Mouse (Mus musculus) thymus, postnatal 25 days (tissue): ENCODE data around the gene Abi2.
A peak's percentile ranks its signal among the peaks of the same experiment; 100 is the strongest.
"Not testable (repeated sequence)": the region's sequence is repeated elsewhere in the genome, so short reads cannot be mapped to it uniquely, and the experiment has no call there.

Source experiments
- DNase-seq: peaks from one replicate; pipeline ENCODE4 v3.0.0; 2022

Gene Abi2

GRCm38 (mm10) chr1:60409168-60409828, at the start of gene Abi2:
TSS of gene Abi2 (plus strand) at chr1:60409619.
- DNase-seq: peak; percentile 83

DNA sequence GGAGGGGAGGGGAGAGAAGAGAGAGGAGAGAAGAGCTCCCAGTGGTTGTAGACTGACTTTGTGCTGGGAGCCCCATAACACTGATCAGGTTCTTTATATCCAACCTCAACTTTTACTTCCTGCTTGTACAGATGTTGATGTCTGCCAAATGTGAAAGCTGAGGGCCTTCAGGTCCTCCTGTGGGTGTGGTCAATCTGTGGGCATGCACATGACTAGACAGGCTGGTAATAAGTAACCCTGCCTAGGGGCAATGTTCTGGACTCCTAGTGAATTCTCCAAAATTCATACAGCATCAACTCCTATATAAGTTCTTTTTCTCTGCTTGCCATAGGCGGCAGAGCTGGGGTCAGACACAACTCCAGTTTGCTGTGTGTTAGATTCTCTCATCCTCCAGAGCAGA, 47.8 kb upstream of the Abi2 start:
- no peak for DNase-seq

DNA sequence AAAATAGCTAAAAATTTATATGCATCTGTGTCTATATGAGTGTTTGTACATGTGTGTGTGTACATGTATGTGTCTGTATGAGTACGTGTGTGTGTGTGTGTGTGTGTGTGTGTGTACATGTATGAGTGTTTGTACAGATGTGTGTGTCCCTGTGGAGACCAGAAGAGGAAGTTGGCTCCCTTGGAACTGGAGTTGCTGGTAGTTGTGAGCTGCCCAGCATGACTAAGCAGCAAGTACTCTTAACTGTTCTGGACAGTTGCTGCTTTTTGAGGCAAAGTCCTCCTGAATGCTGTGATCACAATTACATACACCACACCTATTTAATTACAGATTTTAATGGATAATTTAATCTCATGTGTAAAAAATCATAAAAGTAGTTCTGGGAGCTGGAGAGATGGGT, 32.9 kb upstream of the Abi2 start:
- no peak for DNase-seq

- no peak for DNase-seq
These were observed 27.5 kb upstream of the Abi2 start for GRCm38 (mm10) chr1:60381910-60382309.

DNA sequence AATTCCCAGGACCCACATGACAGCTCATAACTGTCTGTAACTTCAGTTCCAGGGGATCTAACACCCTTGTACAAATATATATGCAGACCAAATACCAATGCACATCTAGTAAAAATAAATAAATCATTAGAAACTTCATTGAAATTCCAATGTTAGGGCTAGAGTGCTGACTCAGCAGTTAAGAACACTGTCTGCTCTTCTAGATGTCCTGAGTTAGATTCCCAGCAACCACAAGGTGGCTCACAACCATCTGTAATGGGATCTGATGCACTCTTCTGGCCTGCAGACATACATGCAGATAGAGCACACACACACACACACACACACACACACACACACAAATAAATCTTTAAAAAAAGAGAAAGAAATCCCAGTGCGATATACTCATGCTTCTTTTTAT, 4.6 kb upstream of the Abi2 start:
- DNase-seq: peak; percentile 20

- no peak for DNase-seq
These were observed 785 bp upstream of the Abi2 start for GRCm38 (mm10) chr1:60408501-60409167.

- no peak for DNase-seq
These were observed 754 bp downstream of the Abi2 start for GRCm38 (mm10) chr1:60409928-60410817.

DNA sequence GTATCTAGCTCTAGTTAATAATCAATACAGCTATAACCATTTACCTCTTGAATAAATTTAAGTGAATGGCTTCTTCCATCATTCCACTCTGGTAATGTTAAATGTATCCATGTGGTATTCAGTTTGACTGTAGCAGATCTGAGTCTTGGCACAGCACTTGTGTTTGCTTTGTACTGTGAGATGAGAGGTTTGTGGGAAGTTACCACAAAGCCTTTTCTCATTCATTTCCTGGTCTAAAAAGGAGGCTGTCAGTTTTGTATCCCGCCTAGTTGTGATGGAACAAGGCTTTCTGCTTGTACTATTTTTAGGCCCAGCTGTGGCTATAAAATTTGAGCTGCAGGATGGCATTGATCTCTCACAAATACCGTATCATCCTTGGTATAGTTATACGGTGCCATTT, 7.3 kb downstream of the Abi2 start:
- peak; percentile 21 for DNase-seq

GRCm38 (mm10) chr1:60423882-60424281, 14.5 kb downstream of the Abi2 start:
- DNase-seq: no peak

DNA sequence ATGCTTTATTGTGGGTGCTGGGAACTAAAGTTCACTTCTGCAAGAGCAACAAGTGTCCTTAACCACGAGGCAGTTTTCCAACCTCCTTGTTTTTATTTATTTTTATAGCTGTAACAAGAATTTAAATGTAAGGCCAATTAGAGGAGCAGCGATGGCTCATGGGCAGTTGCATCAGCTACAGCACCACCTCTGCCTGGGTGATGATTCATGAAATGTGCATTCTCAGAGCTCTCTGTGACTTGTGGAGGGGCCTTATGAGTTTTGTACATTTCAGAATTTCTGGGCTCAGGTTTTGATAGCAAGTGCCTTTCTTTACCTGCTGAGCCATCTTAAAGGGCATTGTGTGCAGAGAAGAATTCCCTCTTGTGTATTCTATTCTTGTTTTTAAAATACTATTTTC, 18.9 kb downstream of the Abi2 start:
- no peak for DNase-seq

DNA sequence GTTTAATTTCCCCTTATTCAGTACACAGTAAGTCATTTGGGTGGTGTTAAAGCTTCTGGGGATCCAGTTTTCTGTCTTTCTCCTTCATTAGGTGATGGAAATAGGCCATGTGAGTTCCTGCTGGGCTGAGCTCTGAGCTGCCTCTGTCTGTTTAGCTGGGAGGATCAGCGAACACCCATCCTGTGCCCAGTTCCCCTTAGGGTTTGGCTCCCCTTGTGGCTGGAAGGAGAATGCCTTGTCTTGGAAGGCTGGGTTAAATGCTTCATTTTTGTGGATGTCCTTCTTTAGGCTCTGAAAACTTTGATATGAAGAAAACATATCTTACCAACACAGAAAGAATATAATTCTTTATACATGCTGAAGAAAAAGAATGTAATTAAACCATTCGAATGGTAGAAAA, 19.5 kb downstream of the Abi2 start:
- peak; percentile 57 for DNase-seq

GRCm38 (mm10) chr1:60431531-60431930, 22.1 kb downstream of the Abi2 start:
- no peak for DNase-seq

- no peak for DNase-seq
These were observed 23.1 kb downstream of the Abi2 start for GRCm38 (mm10) chr1:60432497-60432896.

- not testable (repeated sequence) for DNase-seq
These were observed 32.0 kb downstream of the Abi2 start for GRCm38 (mm10) chr1:60441438-60441837.

- DNase-seq: peak; percentile 47
These were observed 37.6 kb downstream of the Abi2 start for GRCm38 (mm10) chr1:60447067-60447466.

GRCm38 (mm10) chr1:60449896-60450295, 40.5 kb downstream of the Abi2 start:
- no peak for DNase-seq

- peak; percentile 24 for DNase-seq
These were observed 51.2 kb downstream of the Abi2 start for GRCm38 (mm10) chr1:60460623-60461022.

GRCm38 (mm10) chr1:60469491-60469890, 60.1 kb downstream of the Abi2 start:
- no peak for DNase-seq

DNA sequence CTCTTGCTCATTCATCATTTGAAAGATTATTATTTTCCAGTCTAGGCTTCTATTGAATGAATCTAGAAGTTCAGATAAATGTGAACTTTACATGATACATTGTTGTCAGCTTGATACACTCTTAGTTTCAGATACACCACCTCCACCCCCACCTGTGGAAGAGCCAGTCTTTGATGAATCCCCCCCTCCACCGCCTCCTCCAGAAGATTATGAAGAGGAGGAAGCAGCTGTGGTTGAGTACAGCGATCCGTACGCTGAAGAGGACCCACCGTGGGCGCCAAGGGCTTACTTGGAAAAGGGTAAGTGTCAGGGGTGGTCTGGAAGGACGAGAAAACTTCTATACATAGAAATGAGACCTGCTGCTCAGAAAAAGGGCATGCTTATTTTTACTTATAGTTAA, 61.1 kb downstream of the Abi2 start:
- peak; percentile 52 for DNase-seq

DNA sequence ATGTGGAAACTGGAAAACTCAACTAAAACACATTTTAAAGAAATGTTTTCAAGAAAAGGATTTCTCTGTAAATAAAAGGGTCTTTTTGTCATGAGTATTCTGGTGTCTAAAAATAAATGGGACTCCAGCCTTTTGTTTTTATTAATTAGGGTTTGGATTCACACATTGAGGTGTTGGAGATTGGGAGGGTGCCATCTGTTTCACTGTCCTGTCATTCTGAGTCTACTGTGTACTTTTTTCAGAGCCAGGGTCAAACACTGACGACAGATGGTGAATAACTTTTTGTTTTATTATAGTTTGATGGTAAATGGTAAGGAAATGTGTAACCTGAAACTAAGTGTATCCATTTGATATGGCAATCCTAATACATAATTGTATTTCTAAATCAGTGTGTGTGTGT, 72.1 kb downstream of the Abi2 start:
- no peak for DNase-seq

GRCm38 (mm10) chr1:60482881-60483280, 73.5 kb downstream of the Abi2 start:
- no peak for DNase-seq

DNA sequence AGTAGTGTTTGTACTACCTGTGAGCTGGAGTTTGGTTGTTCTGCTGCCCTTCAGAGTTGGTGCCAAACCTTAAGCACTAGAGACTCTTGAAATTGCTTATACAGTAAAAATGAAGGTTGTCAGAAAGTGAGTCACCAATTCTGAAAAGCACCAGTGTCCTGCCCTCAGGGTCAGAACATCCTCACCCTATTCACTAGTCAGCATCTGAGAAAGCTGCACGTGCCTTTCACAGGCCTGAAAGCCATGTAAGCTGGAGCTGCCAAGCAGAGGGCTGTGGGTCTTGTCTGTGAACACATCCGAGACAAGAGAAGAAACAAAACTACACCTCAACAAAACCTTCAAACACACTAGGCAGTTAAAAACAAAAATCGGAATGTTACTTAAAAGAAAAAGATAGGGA, 76.2 kb downstream of the Abi2 start:
- no peak for DNase-seq

DNA sequence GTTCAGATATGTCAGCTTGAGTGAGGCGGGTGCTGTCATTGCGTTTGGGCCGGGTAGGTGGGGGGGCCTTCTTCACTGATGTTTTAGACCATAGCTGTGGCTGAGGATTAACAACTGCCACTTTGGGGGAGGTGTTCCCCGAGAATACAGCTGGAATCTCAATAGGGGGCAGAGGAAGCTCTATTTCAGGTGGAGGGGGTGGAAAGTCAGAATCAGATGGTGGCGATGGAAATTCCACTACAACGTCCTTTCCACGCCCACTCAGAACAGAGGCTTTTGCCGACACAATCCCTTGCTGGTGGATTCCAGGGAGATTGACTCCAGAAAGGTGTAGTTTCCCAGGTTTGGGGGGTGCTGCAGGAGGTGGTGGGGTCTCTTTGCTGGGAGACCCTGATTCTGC, 79.2 kb downstream of the Abi2 start:
- DNase-seq: no peak

DNA sequence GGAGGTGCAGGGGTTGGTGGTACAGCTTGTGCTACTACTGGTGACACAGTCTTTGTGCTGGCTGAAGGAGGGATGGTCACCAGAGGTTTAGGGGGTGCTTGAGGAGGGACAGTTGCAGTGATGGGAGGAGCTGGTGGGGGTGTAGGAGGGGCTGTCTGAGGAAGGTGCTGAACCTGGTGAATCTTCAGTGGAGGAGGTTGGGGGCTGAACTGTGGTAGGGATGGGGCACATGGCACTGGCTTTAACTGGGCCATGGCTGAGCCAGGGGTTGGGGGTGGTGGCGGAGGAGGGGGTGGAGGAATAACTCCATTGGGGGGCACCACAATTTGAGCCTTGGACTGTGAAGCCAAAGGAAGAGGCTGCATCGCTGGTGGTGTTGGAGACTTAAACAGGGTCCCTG, 80.2 kb downstream of the Abi2 start:
- DNase-seq: no peak
